Mouse (Mus musculus): ENCODE data around the gene Nfe2. TPM values are rescaled to one million over a fixed set of nuclear protein-coding genes. Genes with fewer than 3 reads are reported as not detected.

Gene Nfe2
- polyA plus RNA-seq, 1 experiment from 2014 or later: 1.9 TPM

- H3K4me2 ChIP-seq: no peak overlapping the region
- 64% methylated on average over 2 of the region's 2 CpGs for WGBS
- H3K9ac ChIP-seq: no peak overlapping the region
- H3K4me3 ChIP-seq: no peak overlapping the region
- H3K27me3 ChIP-seq: no peaks in the 10 kb centered on the region
- H3K27ac ChIP-seq: no peak overlapping the region
- H3K9me3 ChIP-seq (replicated peaks): no peaks in the 10 kb centered on the region
- ATAC-seq (replicated peaks; ENCODE audit: insufficient number of reproducible peaks, insufficient read depth, low FRiP score, low read depth): no peak
- peaks cover 61% of the 10 kb centered on the region for H3K36me3 ChIP-seq
- peaks cover 20% of the 10 kb centered on the region for H3K4me1 ChIP-seq (replicated peaks)
Measured at GRCm38 (mm10) chr15:103205156-103205555, 53.0 kb downstream of the Nfe2 start.

GRCm38 (mm10) chr15:103202088-103202793 lies 56.0 kb downstream of the Nfe2 start:
- peak overlapping the region; percentile 81 for H3K27ac ChIP-seq
- H3K4me3 ChIP-seq: no peak overlapping the region
- H3K27me3 ChIP-seq: no peaks in the 10 kb centered on the region
- 29% methylated on average over 6 of the region's 6 CpGs for WGBS
- H3K4me1 ChIP-seq (replicated peaks): peaks cover 20% of the 10 kb centered on the region
- H3K4me2 ChIP-seq: no peak overlapping the region
- no peak overlapping the region for H3K9ac ChIP-seq
- peaks cover 66% of the 10 kb centered on the region for H3K36me3 ChIP-seq
- peak; percentile 64; the same call in 1 of the 2 replicates for ATAC-seq (replicated peaks; ENCODE audit: insufficient number of reproducible peaks, insufficient read depth, low FRiP score, low read depth)
- no peaks in the 10 kb centered on the region for H3K9me3 ChIP-seq (replicated peaks)

MicroRNAs encoded within 50 kb of the gene (microRNA counts, 519-probe panel; counts per million panel counts)
- 3,116 counts per million, percentile 74 among the panel's probes with 10 or more counts for microRNA mmu-miR-148b

Small RNA genes lying within 50 kb of the gene (microRNA-seq; reads per million reads assigned to microRNA genes)
- gene Mir148b: 157 reads per million, percentile 57 among the genes with 10 or more reads in this experiment

Other genes with a start within 250 kb of the Nfe2 start
- 0.52 and 1.7 TPM in 2 replicates for gene Hoxc4, start 239.5 kb downstream of the Nfe2 start, polyA plus RNA-seq (2015; fragmentation: Nextera tagmentation; extraction: Ambion mirVana)
- gene Smug1, start 91.3 kb downstream of the Nfe2 start, polyA plus RNA-seq (2015; fragmentation: Nextera tagmentation; extraction: Ambion mirVana): 14.1 and 16.8 TPM in 2 replicates
- 80.0 and 84.2 TPM in 2 replicates for gene Cbx5, start 18.6 kb downstream of the Nfe2 start, polyA plus RNA-seq (2015; fragmentation: Nextera tagmentation; extraction: Ambion mirVana)
- 367 and 376 TPM in 2 replicates for gene Hnrnpa1, start 18.0 kb downstream of the Nfe2 start, polyA plus RNA-seq (2015; fragmentation: Nextera tagmentation; extraction: Ambion mirVana)
- 145 and 168 TPM in 2 replicates for gene Copz1, start 14.3 kb upstream of the Nfe2 start, polyA plus RNA-seq (2015; fragmentation: Nextera tagmentation; extraction: Ambion mirVana)
- 0.11 and 0.25 TPM in 2 replicates for gene Gpr84, start 52.2 kb upstream of the Nfe2 start, polyA plus RNA-seq (2015; fragmentation: Nextera tagmentation; extraction: Ambion mirVana)
- 5.9 and 10.5 TPM in 2 replicates for gene Zfp385a, start 81.7 kb upstream of the Nfe2 start, polyA plus RNA-seq (2015; fragmentation: Nextera tagmentation; extraction: Ambion mirVana)
- gene Itga5, start 108.4 kb upstream of the Nfe2 start, polyA plus RNA-seq (2015; fragmentation: Nextera tagmentation; extraction: Ambion mirVana): 62.4 and 70.8 TPM in 2 replicates
- gene Gtsf1, start 172.1 kb upstream of the Nfe2 start, polyA plus RNA-seq (2015; fragmentation: Nextera tagmentation; extraction: Ambion mirVana): 28.5 and 32.6 TPM in 2 replicates
- gene Gtsf2, start 190.1 kb upstream of the Nfe2 start, polyA plus RNA-seq (2015; fragmentation: Nextera tagmentation; extraction: Ambion mirVana): not detected in 2 replicates
- 2.1 and 5.8 TPM in 2 replicates for gene Nckap1l, start 195.4 kb upstream of the Nfe2 start, polyA plus RNA-seq (2015; fragmentation: Nextera tagmentation; extraction: Ambion mirVana)
- gene Pde1b, start 244.6 kb upstream of the Nfe2 start, polyA plus RNA-seq (2015; fragmentation: Nextera tagmentation; extraction: Ambion mirVana): 2.1 and 3.5 TPM in 2 replicates

Measured in heart, embryonic 15.5 days (tissue).